Mouse (Mus musculus): Measurements from ENCODE around the gene Slfn5.
"Not testable (repeated sequence)": the region's sequence is repeated elsewhere in the genome, so short reads cannot be mapped to it uniquely, and the experiment has no call there.

Gene Slfn5

GRCm38 (mm10) chr11:82945636-82946035 is 5.5 kb upstream of the Slfn5 start:
- DNase-seq (ENCODE audit: low spot score), result no peak

DNA sequence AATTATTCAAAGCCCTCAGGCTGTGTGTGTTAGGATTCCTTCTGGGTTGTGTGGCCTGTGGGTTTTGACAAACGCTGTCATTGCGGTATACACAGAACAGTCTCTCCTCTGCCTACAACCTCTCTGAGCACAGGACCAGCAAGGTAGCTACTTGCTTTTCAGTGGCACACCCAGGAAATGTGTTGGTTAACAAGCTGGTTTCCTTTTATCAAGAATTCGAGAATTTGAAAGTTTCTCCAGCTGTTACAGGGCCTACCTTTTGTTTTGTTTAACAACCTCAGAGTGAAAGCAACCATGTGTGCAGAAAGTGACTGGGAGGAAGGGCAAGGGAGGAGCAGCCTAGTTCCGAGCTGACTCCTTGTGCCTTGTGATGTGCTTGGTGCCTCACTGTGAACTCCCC is 3.7 kb upstream of the Slfn5 start:
- DNase-seq (ENCODE audit: low spot score), result no peak

DNA sequence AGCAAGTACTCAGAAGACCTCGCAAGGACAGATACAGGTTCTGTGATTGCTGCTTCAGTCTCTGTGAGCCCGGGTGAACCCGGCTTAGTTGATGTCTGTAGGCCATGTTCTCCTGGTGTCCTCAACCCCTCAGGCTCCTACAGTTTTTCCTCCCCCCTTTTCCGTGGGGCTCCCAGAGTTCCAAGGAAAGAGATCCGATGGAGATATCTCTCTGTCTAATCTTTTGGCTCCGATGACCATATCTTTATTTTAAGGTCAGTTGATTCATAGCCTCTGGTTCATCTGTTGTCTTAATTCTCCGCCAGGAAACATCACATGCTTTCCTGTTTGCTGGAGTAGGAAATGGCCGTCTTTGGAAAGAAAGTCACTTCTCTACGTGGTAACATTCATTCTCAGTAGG is 2.1 kb upstream of the Slfn5 start:
- DNase-seq (ENCODE audit: low spot score), result no peak

DNA sequence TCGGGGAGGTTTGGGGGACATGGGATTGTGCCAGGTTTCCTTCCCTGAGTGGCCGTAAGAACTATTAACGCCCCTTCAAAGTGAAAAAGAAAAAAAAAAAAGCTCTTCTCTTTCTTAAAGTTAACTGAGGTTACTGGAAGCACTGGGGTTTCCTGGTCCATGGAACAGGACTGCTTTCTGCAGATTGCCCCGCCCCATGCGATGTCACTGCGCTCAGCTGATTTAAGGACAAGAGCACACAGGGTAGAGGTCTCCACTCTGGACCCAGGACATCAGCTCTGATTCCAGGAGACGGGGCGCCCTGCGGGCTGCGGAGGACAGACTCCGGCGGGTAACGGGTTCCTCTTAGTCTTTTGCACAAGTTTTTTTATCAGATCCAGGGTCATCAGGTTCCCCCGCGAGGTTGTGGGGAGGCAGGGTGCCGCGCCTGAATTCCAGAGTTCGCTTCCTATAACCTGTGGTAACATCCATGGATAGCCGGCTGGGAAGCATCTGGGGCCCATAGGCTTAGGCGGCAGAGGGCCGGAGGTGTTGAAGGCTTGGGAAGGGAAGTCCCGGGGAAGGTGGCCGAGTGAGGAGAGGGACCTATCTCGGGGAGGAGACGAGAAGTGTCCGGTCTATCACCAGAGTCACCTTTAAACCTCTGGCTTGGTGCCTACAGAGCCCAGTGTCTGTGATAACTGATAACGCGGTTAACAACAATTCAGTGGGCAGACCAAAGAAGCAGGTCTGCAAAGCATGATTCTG is 889 bp downstream of the Slfn5 start:
- no peak for DNase-seq (ENCODE audit: low spot score)

GRCm38 (mm10) chr11:82952612-82953542 is 1.7 kb downstream of the Slfn5 start:
- no peak for DNase-seq (ENCODE audit: low spot score)

GRCm38 (mm10) chr11:82954631-82955030 is 3.5 kb downstream of the Slfn5 start:
- DNase-seq (ENCODE audit: low spot score), result no peak

DNA sequence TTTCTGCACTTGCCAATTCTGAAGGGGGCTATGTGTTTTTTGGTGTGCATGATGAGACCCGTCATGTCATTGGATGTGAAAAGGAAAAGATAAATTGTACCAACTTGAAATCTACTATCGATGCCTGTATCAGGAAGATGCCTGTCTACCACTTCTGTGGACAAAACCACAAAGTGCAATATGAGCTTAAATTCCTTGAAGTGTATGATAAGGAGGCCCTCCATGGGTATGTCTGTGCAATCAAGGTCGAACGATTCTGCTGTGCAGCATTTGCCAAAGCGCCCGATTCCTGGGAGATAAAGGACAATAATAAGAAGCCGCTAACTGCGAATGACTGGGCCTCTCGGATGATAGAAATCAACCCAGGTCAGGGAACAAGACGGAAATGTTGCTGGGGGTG is 5.8 kb downstream of the Slfn5 start:
- DNase-seq (ENCODE audit: low spot score), result no peak

DNA sequence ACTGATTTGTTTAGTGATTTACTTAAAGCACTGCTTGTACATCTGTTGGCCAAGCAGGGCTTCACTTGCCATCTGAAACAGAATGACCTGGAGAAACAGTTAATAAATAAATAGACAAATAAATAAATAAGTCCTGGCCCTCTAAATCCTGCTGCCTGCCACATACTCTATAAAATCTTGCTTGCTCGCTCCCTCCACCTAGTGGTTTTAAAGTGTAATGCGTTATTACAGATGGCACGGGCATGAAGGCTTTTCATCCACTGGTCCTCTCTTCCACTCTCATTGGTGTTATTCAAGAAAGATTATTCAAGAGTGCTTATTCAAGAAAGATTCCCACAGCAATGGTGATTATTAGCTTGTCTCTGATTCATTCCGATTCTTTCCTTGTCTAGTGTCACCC is 8.5 kb downstream of the Slfn5 start:
- DNase-seq (ENCODE audit: low spot score), result no peak

DNA sequence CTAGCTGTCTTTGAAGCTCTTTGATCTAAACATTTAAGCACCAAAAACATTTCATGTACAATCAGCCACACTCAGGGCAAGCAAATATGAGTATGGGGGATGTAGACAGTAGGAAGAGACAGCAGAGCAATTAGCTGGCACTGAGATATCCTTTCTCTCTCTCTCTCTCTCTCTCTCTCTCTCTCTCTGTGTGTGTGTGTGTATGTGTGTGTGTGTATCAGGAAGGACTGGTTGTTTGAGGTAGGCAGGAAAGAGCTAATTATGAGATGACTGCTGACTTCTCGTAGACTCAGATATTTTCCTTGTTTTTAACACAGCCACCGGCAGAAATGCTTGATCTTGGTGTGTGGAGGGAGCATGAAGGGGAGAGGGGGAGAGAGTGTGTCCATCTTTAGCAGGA is 10.6 kb downstream of the Slfn5 start:
- DNase-seq (ENCODE audit: low spot score), result no peak

- DNase-seq (ENCODE audit: low spot score), result no peak
Observed at GRCm38 (mm10) chr11:82962215-82962614, 11.1 kb downstream of the Slfn5 start.

DNA sequence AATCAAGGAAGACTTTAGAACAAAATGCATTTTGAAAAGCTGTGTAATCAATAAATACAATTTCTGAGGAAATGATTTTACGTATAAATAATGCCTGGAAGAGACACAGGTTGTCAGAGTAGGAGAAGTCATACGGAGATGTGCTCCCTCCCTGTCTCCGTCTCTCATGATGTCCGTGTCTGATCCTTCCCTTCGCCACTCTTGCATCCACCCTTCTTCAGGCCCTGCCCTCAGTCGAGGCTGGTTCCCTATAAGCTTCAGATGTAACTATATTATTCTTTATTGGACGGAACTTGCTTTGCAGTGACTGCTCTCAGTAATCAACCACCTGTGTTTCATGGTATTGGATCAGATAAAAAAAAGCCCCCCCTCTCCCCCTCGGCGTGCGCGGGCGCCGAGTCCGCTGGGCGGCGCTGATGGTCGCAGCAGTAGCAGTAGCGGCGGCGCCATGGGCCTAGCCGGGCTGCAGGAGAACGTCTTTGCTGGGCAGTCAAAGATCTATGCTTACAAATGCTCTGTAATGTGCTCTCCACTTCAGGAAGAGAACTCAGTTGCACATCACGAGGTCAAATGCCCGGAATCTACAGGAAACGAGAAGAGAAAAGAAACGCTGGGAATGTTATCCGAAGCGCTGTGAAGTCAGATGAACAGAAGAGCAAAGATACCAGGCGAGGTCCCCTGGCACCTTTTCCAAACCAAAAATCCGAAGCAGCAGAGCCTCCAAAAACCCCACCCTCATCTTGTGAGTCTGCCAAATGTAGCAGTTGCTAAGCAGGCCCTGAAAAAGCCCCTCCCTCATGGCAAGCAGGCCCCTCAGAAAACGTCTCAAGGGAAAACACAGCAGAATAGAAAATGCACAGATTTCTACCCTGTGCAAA is 19.8 kb downstream of the Slfn5 start:
- peak; percentile 18 for DNase-seq (ENCODE audit: low spot score)

DNA sequence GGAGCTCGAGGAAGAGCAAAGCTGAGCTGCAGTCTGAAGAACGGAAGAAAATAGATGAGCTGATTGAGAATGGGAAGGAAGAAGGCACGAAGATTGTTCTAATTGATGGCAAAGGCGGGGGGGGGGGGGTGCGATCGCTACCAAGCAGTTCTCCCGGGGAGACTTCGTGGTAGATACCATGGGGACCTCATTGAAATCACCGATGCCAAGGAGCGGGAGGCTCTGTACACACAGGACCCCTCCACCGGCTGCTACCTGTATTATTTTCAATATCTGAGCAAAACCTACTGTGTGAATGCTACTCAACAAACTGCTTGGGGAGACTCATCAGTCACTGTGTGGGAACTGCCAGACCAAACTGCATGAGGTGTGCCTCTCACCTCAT is 20.4 kb downstream of the Slfn5 start:
- no peak for DNase-seq (ENCODE audit: low spot score)

GRCm38 (mm10) chr11:82973916-82974315 is 22.8 kb downstream of the Slfn5 start:
- DNase-seq (ENCODE audit: low spot score), result no peak

DNA sequence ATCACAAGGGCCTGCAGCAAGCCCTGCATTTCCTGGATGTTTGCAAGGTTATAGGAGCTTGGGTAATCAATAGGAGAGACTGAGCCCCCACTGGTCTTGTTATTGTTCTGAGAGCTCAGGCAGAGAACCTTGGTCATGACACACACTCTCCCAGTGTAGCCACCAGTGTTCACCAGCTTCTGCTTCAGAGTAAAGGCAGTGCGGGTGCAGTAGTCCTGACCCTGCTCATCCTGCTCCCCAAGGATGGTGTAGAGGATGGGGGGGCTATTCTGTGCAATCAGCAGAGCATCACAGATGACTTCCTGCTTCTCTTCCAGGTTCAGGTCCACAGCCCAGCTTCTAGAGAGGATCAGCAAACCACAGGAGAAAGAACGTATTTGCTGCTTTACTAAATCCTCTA is 31.3 kb downstream of the Slfn5 start:
- DNase-seq (ENCODE audit: low spot score), result not testable (repeated sequence)

DNA sequence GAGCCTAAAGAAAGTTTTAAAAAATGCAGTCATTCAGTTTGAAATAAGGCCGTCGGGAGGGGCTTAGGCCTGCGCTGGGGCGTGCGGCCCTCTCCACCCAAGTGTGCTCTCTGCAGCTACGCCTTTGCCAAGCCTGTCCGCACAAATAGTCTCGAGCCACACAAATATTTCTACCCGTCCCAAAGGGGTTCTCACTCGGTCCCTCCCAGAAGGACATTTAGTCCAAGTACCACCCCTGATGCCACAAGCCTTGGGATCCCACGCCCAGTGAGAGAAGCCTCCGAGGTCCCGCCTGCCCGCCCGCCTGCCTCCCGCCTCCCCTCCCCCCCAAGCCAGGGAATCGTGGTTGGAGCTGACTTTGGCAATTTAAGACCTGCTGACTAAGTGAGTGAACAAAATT is 32.0 kb downstream of the Slfn5 start:
- DNase-seq (ENCODE audit: low spot score), result no peak

DNA sequence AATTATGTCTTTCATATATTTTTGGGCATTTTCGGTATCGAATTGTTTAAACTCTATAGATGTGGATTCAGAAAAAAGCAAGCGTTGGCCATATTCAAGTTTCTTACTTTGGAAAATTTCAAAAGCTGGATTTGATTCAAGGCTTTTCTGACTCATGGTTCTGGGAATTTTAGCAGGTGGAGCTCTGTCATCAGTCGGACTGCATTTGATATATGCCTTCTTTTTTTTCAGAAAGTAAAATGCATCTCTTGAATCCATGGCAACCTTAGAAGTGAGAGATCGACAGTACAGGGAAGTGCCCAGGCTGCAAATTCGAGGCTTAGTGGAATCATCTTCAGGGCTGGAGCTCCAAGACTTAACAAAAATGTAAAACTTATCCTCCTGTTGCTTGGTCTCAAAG is 36.5 kb downstream of the Slfn5 start:
- DNase-seq (ENCODE audit: low spot score), result no peak

DNA sequence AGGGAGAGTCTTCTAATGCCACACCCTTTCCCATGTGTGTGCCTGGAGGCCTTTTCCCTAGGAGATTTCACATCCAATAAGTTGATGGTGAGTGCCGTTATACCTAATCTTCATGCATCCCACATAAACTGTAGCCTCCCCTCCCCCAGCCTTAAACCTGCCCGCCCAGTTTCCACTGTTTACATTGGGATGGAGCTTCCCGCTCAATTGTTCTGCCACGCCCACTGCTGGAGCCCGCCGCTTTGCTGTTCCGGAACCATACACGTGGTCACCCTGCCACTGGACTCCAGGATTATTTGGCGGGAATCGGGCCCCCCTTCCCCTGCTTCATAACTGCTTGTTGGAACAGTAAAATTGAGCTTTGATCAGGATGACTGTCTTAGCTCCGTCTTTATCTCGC is 38.2 kb downstream of the Slfn5 start:
- DNase-seq (ENCODE audit: low spot score), result no peak

GRCm38 (mm10) chr11:82990612-82991385 is 39.6 kb downstream of the Slfn5 start:
- peak; percentile 23 for DNase-seq (ENCODE audit: low spot score)

- peak; percentile 15 for DNase-seq (ENCODE audit: low spot score)
Observed at GRCm38 (mm10) chr11:82991469-82992166, 40.5 kb downstream of the Slfn5 start, which contains the start of gene Slfn9. Gene Slfn9, minus strand, starts transcription at chr11:82991830.

DNA sequence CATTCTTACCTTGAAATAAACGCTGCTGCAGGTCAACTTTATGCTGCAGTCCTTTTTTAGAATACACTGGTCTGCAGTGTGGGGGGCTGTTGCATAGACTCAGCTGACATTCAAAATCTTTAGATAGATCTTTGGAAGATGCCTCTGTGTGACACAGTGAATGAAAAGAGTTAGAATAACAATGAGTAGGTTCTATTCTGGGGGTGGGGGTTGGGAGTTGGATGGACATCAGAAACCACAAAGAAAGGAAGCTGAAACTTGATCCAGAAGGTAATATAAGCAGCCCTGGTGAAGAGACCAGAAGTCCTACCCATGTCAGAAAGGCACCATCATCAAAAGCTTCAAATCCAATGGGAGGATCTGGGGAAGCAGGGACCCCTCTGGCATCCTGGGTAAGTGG is 62.2 kb downstream of the Slfn5 start:
- no peak for DNase-seq (ENCODE audit: low spot score)
